Mouse (Mus musculus) gastrocnemius, adult 2 months (tissue): ENCODE results near the gene Arf3. TPM values are rescaled to one million over a fixed set of nuclear protein-coding genes. Genes with fewer than 3 reads are reported as not detected.

ENCODE experiments used
- DNase-seq: peaks from one replicate; pipeline ENCODE4 v3.0.0; 2022
- H3K27ac ChIP-seq: fragments of 200-600 bp; 2 replicates; pipeline ENCODE4 v1.8.1; 2022; ENCODE audit warnings: mild to moderate bottlenecking
- H3K4me3 ChIP-seq: fragments of 200-600 bp; 2 replicates; pipeline ENCODE4 v1.8.1; 2022; ENCODE audit warnings: mild to moderate bottlenecking, moderate library complexity
- CTCF ChIP-seq: fragments of 200-600 bp; IDR thresholded peaks from 2 replicates; pipeline ENCODE4 v1.8.1; 2022; ENCODE audit warnings: antibody characterized with exemption, mild to moderate bottlenecking, moderate library complexity
- intact Hi-C: fragments of 180-260 bp; cut with DNase I; formaldehyde crosslinking; loops from one replicate; pipeline ENCODE4 v1.15.1; 2025
- total RNA-seq, 2 experiments: library from RNA; stranded (reverse); gene quantifications; 2 replicates each; pipeline ENCODE4 v1.2.3; 2021

Gene Arf3
- total RNA-seq, 2 experiments from 2014 or later: 8.1 to 9.4 TPM

GRCm38 (mm10) chr15:98787930-98788329 lies 24.9 kb upstream of the Arf3 start:
- intact Hi-C loops: no loop called here
- Histone ChIP-seq H3K27ac (no peak overlapping the region), H3K4me3 (no peak overlapping the region)
- no peak for DNase-seq
- TF ChIP-seq CTCF: peak; percentile 18; the same call in 1 of the 2 replicates

GRCm38 (mm10) chr15:98785744-98786143 lies 22.7 kb upstream of the Arf3 start:
- intact Hi-C loops: no loop called here
- Histone ChIP-seq H3K4me3 (no peak overlapping the region), H3K27ac (no peak overlapping the region)
- peak; percentile 56 for TF ChIP-seq CTCF
- no peak for DNase-seq

GRCm38 (mm10) chr15:98781166-98781565 lies 18.2 kb upstream of the Arf3 start:
- DNase-seq: no peak
- Histone ChIP-seq H3K27ac (no peak overlapping the region), H3K4me3 (no peak overlapping the region)
- intact Hi-C loops: no loop called here
- no peak for TF ChIP-seq CTCF

- Histone ChIP-seq H3K27ac (peak overlapping the region; percentile 28; the same call in 1 of the 2 replicates), H3K4me3 (no peak overlapping the region)
- intact Hi-C loops: no loop called here
- DNase-seq: peak; percentile 76
- TF ChIP-seq CTCF: peak; percentile 37
Observed at GRCm38 (mm10) chr15:98780573-98780972, 17.6 kb upstream of the Arf3 start.

- DNase-seq: peak; percentile 70
- intact Hi-C loops: no loop called here
- TF ChIP-seq CTCF: no peak
- H3K27ac ChIP-seq: peak overlapping the region; percentile 28; the same call in 1 of the 2 replicates
- no peak overlapping the region for H3K4me3 ChIP-seq
Observed at GRCm38 (mm10) chr15:98780075-98780474, 17.1 kb upstream of the Arf3 start.

GRCm38 (mm10) chr15:98778806-98779205 lies 15.8 kb upstream of the Arf3 start:
- Histone ChIP-seq H3K4me3 (no peak overlapping the region), H3K27ac (no peak overlapping the region)
- no peak for DNase-seq
- no peak for TF ChIP-seq CTCF
- intact Hi-C loops: no loop called here

- Histone ChIP-seq H3K4me3 (peak overlapping the region; percentile 65), H3K27ac (no peak overlapping the region)
- intact Hi-C loops: no loop called here
- TF ChIP-seq CTCF: no peak
- DNase-seq: no peak
Observed at GRCm38 (mm10) chr15:98778191-98778770, 15.3 kb upstream of the Arf3 start.

GRCm38 (mm10) chr15:98777762-98778161 lies 14.7 kb upstream of the Arf3 start, which contains the start of gene Wnt10b:
Gene Wnt10b, minus strand, starts transcription at chr15:98778150.
- Histone ChIP-seq H3K27ac (peak within 1 kb of the TSS; percentile 59), H3K4me3 (peak within 1 kb of the TSS; percentile 65)
- DNase-seq: peak; percentile 48
- TF ChIP-seq CTCF: no peak
- intact Hi-C loops: no loop called here

- H3K4me3 ChIP-seq: peak overlapping the region; percentile 65
- no peak for DNase-seq
- TF ChIP-seq CTCF: no peak
Observed at GRCm38 (mm10) chr15:98777005-98777616, 14.1 kb upstream of the Arf3 start.

GRCm38 (mm10) chr15:98776280-98777004 lies 13.4 kb upstream of the Arf3 start:
- TF ChIP-seq CTCF: peak; percentile 16; the same call in 1 of the 2 replicates
- H3K4me3 ChIP-seq: peak overlapping the region; percentile 65
- peak; percentile 57 for DNase-seq
- H3K27ac ChIP-seq: 0 out of 2 replicates have a peak overlapping the region, but pooled peaks have one; percentile 6
- intact Hi-C loops: no loop called here

More at GRCm38 (mm10) chr15:98777005-98777616, 14.1 kb upstream of the Arf3 start:
- intact Hi-C loops: no loop called here
- 0 out of 2 replicates have a peak overlapping the region, but pooled peaks have one; percentile 3 for H3K27ac ChIP-seq

- DNase-seq: no peak
- intact Hi-C loops: no loop called here
- TF ChIP-seq CTCF: no peak
- Histone ChIP-seq H3K27ac (no peak overlapping the region), H3K4me3 (no peak overlapping the region)
Observed at GRCm38 (mm10) chr15:98775533-98775932, 12.5 kb upstream of the Arf3 start.

GRCm38 (mm10) chr15:98774096-98774495 lies 11.1 kb upstream of the Arf3 start:
- no peak overlapping the region for H3K27ac ChIP-seq
- no peak for DNase-seq
- TF ChIP-seq CTCF: no peak
- no peak overlapping the region for H3K4me3 ChIP-seq
- intact Hi-C loops: no loop called here

GRCm38 (mm10) chr15:98772511-98773211 lies 9.6 kb upstream of the Arf3 start:
- Histone ChIP-seq H3K4me3 (peak overlapping the region; percentile 62), H3K27ac (no peak overlapping the region)
- intact Hi-C loops: no loop called here
- TF ChIP-seq CTCF: no peak
- DNase-seq: no peak
